Mouse (Mus musculus) spleen, postnatal 10 days (tissue): ENCODE data around the gene Mbtd1.
"Not testable (repeated sequence)": the region's sequence is repeated elsewhere in the genome, so short reads cannot be mapped to it uniquely, and the experiment has no call there.

ENCODE experiments used
- DNase-seq, 2 experiments: peaks; one replicate each; pipeline ENCODE4 v3.0.0; 2021 to 2022; ENCODE audit warnings: low spot score in 2 of 2

The Mbtd1 gene

GRCm38 (mm10) chr11:93885572-93886410, at the start of gene Mbtd1, which contains the start of gene Utp18:
Mbtd1 (plus strand) TSS chr11:93885852.
Utp18 (minus strand) TSS chr11:93885766.
- DNase-seq = peak; percentile 95 to 99

GRCm38 (mm10) chr11:93847342-93847741, 38.3 kb upstream of the Mbtd1 start:
- DNase-seq = no peak

DNA sequence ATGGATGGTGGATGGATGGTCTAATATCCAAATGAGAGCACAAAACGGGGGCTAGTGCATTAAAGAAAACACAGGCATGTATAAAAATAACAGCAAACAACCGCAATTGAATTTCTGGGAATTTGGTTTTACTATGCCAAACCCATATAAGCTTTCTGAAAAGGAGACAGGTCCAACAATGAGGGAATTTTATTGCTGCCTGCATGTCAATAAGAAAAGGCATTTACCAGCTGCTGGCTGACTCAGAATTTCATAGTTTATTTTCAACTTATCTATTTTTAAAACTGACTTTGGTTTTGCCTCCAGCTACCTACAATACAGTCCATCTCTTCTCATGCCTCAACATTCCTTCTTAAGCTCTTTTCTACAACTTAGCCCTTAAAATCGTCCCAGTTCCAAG, 33.1 kb upstream of the Mbtd1 start:
- no peak for DNase-seq

DNA sequence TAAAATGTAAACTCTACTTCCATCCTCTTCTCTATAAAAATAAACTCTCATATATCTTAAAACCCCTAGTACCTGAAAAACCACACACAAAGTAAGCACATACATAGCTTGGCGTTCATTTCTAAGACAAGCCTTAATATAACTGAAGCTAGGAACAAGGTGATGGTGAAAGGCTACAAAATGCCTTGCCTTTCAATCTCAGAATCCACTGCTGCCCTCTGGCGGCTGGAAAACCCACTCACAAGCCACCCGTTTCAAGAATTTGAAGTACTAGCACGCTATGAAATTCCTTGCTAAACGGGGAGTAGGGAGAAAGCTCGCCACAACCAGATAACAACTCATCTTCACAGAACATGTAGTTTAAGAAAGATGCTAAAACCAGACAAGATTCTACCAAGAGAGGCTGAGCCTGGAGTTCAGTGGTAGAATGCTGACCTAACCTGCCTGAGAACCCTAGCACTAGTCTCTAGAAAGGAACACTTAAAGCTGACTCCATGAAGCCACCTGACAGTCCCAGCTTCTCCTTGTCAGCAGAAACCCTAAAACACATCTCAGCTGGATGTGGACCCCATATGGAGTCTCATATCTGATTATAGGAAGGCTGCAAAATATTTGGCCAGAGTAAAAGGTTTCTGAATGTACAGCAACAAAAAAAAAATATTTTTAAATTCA, 29.2 kb upstream of the Mbtd1 start:
- DNase-seq = peak; percentile 41 to 80

DNA sequence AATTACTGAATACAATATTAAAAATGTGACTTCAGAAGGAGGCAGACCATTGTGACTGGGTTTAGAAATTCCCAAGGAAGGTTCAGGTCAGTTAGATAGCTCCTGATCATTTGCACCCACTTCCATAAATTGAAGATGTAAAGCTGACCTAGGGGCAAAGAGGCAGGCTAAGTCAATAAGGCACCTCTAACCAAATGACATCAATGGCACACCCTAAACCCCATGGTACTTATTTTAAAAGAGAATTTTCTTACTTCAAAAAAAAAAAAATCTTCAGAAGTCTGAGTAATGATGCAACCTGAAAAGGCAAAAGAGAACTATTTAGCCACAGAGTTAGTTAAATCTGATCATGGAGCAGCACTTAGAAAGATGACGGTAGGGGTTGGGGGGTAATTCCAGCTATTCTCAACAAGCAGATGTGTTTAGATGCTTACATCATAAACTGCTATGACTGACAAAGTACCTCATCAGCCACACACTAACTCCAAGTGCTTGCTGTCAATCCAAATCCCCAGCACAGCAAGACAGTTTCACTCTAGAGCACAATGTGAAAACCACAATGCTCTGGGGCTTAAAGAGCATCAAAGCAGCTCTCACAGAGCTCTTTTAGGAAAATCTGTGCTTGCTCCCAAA, 25.0 kb upstream of the Mbtd1 start:
- no peak for DNase-seq

DNA sequence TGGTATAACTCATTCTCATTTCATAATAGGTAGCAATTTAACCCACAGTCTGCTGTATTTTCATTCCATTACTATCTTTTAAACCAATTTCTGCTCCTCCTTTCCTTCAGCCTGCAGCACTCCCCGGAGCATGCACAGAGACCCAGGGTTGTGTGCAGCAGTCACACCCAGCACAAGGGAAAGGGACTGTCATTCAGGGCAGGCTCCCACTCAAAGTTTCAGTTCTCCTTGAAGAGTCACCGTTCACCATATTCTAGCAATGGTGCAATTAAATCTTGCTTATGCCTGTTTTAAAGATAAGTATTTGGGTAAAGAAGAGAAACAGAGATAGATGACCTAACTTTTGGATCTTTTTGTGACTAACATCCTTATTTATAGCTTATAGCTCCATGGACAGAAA, 24.5 kb upstream of the Mbtd1 start:
- DNase-seq = no peak

DNA sequence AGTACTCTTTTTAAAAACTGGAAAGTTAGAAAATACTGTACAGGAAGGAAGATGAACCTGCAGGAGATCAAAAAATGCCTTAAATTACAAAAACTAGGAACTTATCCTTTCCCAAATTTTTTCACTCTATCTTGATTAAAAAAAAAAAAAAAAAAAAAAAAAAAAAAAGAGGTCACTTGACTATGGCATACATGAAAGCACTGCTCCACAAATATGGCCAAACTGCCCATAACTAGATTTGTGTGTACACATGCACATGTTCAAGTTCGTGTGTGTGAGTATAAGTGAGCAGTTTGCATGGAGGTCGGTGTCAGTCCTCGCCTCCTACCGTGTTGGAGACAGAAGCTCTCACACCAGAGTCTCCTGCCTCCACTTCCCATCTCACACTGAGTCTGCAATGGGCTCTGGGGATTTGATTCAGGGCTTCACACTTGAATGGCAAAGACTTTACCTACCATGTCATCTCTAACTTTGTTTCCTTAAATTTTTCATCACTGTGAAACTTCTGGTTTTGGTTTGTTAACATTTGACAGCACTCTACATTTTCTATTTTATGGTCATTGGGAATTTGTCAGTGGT, 23.5 kb upstream of the Mbtd1 start:
- DNase-seq = no peak

GRCm38 (mm10) chr11:93862638-93863037, 23.0 kb upstream of the Mbtd1 start:
- DNase-seq = no peak

DNA sequence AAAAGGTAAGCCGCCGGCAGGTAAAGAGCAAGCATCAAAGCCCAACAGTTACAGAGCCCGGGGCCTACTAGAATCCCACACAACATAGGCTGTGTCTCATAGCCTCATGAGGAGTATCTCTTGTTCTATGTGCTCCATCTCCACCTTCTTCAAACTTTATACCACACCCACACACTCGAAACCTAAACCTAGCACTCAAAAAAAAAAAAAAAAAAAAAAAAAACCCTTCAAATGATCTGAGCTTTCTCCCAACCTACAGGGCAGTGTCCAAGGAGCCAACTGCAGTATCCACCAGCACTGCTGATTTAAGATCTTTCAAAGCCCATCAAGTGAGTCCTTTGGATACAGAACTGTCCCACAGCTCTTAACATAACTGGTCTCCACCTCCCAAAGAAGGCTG, 1.6 kb upstream of the Mbtd1 start:
- no peak for DNase-seq

DNA sequence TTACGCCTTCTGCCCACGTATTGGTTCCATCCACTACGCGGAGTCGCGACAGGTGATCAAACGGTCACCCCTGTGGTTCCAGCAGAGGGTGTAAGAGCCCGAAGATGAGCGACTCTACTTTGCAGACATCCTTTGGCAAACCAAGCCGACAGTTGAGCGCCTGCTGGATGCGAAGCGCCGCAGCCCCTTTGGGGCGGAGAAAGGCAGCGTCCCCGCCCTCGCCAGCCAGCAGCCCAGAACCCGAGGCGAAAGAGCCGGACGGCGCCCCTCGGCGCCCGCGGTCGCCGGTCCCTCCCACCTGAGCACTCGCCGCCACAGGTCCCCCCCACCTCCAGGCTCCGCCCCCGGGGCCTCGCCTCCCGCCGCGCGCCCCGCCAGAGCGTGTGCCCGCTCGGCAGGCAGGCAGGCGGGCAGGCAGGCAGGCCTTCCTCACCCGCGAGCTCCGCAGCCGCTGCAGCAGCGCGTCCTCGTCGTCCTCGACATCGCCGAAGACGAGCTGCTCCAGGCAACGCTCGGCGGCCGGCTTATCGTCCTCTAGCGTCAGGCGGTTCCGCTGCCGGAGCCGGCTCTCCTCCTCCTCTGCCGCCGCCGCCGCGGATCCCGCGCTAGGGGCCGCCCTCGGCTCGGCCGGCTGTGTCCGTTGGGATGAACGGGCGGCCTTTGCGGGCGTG, 616 bp upstream of the Mbtd1 start:
- peak in 1 of 2 experiments; percentile 81 for DNase-seq

DNA sequence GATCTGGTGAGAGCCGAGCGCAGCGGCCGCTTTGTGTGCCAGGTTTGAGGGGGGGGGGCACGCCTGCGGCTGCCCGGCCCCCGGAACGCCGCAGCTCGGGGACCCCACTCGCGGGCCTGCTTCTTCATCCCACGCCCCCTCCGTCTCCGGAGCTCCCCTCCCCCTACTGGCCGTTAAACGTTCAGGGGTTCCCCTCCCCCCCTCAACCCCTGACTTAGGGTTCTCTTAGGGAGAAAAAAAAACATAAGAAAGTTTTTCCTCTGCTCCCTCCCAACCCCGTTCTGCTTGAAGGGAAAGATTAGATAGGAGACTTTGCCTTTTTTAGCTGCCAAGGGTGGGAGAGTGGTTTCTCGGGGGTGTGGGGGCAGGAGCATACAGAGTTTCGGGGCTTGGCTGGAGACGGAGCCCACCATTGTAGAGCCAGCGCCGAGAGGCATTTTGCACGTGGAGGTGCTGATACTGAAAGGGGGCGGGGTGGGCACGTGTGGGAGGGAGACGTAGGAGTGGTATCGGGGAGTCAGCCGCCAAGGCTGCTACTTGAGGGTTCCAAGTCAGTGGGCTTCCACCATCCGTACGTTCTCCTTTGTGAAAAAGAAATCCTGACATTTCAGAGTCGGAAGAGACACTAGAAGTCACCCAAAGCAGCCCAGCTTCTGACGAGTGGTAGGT, 893 bp downstream of the Mbtd1 start:
- DNase-seq = peak; percentile 25 to 54

- no peak for DNase-seq
Measured at GRCm38 (mm10) chr11:93887080-93887447, 1.4 kb downstream of the Mbtd1 start.

- no peak for DNase-seq
Measured at GRCm38 (mm10) chr11:93897732-93898131, 12.1 kb downstream of the Mbtd1 start.

- DNase-seq = no peak
Measured at GRCm38 (mm10) chr11:93906834-93907233, 21.2 kb downstream of the Mbtd1 start.

DNA sequence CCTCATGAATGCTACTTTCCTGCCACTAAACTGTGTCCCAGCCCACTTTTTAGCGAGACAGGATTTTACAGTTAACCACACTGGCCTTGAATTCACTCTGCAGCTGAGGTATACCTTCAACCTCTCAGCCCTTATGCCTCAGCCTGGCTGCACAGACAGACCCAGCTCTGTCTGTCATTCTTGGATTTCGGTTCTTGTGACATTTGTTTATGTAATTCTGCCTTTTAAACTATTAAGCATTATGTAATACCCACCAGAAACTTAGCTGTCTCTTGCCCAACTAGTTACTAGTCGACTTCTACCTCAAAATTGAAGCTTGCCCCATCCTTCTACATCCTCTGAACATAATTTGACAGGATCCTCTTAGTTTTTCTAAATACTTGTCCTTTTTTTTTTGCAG, 22.2 kb downstream of the Mbtd1 start:
- no peak for DNase-seq

DNA sequence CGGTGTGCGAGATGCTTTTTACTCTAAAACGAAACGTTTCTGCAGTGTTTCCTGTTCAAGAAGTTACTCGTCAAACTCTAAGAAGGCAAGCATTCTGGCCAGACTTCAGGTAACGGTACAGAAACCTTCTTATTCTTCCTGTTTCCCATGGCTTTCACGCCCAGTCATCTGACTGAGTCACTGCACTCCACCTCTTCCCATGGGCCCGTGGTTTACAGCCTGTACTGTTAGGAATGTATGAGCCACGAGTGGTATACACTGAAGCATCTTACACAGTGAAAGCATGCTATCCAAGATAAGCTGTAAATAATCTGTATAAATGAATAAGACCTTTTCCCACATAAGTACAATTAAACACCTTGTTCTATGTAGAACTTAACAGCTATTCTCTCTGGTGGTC, 23.2 kb downstream of the Mbtd1 start:
- no peak for DNase-seq

DNA sequence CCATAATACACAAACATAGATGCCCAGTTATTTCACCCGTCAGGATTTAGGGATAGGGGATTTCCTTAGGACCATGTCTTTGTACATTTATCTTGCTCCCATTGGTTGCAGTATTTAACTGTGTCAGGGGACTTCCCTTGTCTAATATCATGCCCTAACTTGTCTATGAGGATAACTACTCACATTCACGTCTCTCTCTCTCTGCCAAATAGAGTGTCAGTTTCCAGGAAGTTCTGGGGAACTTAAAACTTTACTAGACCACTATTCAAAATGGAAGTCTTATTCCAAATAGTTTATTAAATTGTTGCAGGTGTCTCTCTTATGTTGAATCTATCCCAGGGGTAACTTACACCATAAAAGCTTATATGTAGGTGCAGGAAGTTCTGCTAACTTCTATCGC, 26.0 kb downstream of the Mbtd1 start:
- no peak for DNase-seq

GRCm38 (mm10) chr11:93915019-93915418, 29.4 kb downstream of the Mbtd1 start:
- DNase-seq = not testable (repeated sequence)

GRCm38 (mm10) chr11:93929106-93929505, 43.5 kb downstream of the Mbtd1 start:
- no peak for DNase-seq

DNA sequence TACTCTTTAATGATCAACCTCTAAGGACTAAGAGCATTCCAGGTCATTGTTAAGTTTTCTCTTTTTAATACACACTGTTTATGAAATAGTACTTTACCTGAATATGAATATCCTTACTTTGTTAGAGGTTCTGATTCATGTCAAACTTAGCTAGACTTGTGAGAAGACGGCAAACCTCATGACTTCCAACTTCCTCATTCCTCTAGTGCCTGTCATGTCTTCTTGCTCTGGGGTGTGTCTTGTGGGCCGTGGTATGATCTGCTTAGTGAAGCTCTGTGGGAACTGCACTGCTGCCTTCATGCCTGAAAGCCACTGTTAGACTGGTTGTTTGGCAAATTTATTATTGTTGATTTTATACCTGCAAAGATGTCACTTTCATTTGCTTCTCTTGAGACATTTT, 55.3 kb downstream of the Mbtd1 start:
- DNase-seq = no peak

GRCm38 (mm10) chr11:93944986-93945385, 59.3 kb downstream of the Mbtd1 start:
- no peak for DNase-seq
